Mouse (Mus musculus) heart, adult 2 months (tissue): Measurements from ENCODE around the gene Podxl2.

Source experiments
- CTCF ChIP-seq: fragments of 200-600 bp; IDR thresholded peaks from 2 replicates; pipeline ENCODE4 v1.8.1; 2022; ENCODE audit warnings: antibody characterized with exemption, mild to moderate bottlenecking, moderate library complexity
- EP300 ChIP-seq: fragments of 200-500 bp; IDR thresholded peaks from 2 replicates; pipeline ENCODE4 v1.6.1; 2011; ENCODE audit warnings: low read depth, low read length, control low read depth; ENCODE audit not compliant: insufficient read depth
- POLR2A ChIP-seq: fragments of 200-500 bp; IDR thresholded peaks from 2 replicates; pipeline ENCODE4 v1.6.1; 2011; ENCODE audit warnings: mild to moderate bottlenecking, low read depth, low read length, control low read depth; ENCODE audit not compliant: insufficient read depth

- TF ChIP-seq POLR2A: no peak
- TF ChIP-seq CTCF: peak; percentile 77
- TF ChIP-seq EP300: no peak
These were observed 25.6 kb downstream of the Podxl2 start for GRCm38 (mm10) chr6:88849270-88849669.
